10 mouse cellular contexts compared by ENCODE assay signal in genomic region chr12:15810926-15811325, GRCm38 (mm10). TPM values are rescaled to one million over a fixed set of nuclear protein-coding genes. Genes with fewer than 3 reads are reported as not detected.
DNase-seq lines count a peak whose midpoint lies in the region; ATAC-seq lines count a peak whose summit lies in the region.
"Had no signal": no experiment of that assay in that cellular context is flagged by ENCODE, and none has a peak within 500 bp of the region (broad histone marks: within the 10 kb centered on the region; RNA-seq: fewer than 3 reads in every experiment).

No protein-coding gene starts in this region.

- intact Hi-C loops in left cerebral cortex, postnatal 4 days (cut with DNase I), result loop anchor here (5.0 to 10.0 kb wide), 2 partner anchors 274 to 574 kb away; no protein-coding TSS in a partner anchor

- WGBS in heart, embryonic 13.5 days, result 39% methylated on average over 7 of the region's 7 CpGs
- 10% methylated on average over 7 of the region's 7 CpGs for WGBS in forebrain, embryonic 14.5 days
- WGBS in midbrain, embryonic 10.5 days, result 24% methylated on average over 7 of the region's 7 CpGs

- peak overlapping the region; percentile 95 for H3K9ac ChIP-seq in heart, embryonic 13.5 days
- peak overlapping the region; percentile 99 for H3K9ac ChIP-seq in forebrain, embryonic 14.5 days (ENCODE audit: low read length)

- H3K9me3 ChIP-seq in heart, embryonic 13.5 days, result no peaks in the 10 kb centered on the region
- no peaks in the 10 kb centered on the region for H3K9me3 ChIP-seq in forebrain, embryonic 14.5 days (replicated peaks; ENCODE audit: control insufficient read depth, low read length)
- H3K9me3 ChIP-seq in midbrain, embryonic 10.5 days (replicated peaks), result no peaks in the 10 kb centered on the region

- peaks cover 62% of the 10 kb centered on the region for H3K4me1 ChIP-seq in heart, embryonic 13.5 days
- peaks cover 27% of the 10 kb centered on the region for H3K4me1 ChIP-seq in forebrain, embryonic 14.5 days (ENCODE audit: control insufficient read depth, insufficient read depth, low read length)
- H3K4me1 ChIP-seq in midbrain, embryonic 10.5 days, result peaks cover 51% of the 10 kb centered on the region

- H3K4me3 ChIP-seq in heart, embryonic 13.5 days, result peak overlapping the region; percentile 68
- H3K4me3 ChIP-seq in forebrain, embryonic 14.5 days (ENCODE audit: low read depth, low read length), result peak overlapping the region; percentile 91
- peak overlapping the region; percentile 83 for H3K4me3 ChIP-seq in midbrain, embryonic 10.5 days

- H3K36me3 ChIP-seq in heart, embryonic 13.5 days, result peaks cover 51% of the 10 kb centered on the region
- peaks cover 36% of the 10 kb centered on the region for H3K36me3 ChIP-seq in forebrain, embryonic 14.5 days (ENCODE audit: control insufficient read depth, insufficient read depth, low read length)
- peaks cover 42% of the 10 kb centered on the region for H3K36me3 ChIP-seq in midbrain, embryonic 10.5 days

- ATAC-seq in heart, embryonic 13.5 days (ENCODE audit: extremely low read depth, insufficient number of reproducible peaks, low FRiP score, low TSS enrichment), result no peak
- ATAC-seq in forebrain, embryonic 14.5 days, result no peak

- no peak overlapping the region; the same call in 1 of the 2 replicates for H3K27ac ChIP-seq in heart, embryonic 13.5 days (replicated peaks)
- H3K27ac ChIP-seq in forebrain, embryonic 14.5 days (ENCODE audit: low read depth, low read length), result 0 out of 2 replicates have a peak overlapping the region, but pooled peaks have one; percentile 39
- H3K27ac ChIP-seq in midbrain, embryonic 10.5 days (replicated peaks), result peak overlapping the region; percentile 97

- DNase-seq in heart, adult 18-20 months, result no peak
- peak; percentile 58 for DNase-seq in Muller cell, postnatal 12 days (ENCODE audit: inconsistent ontology term)
- peak; percentile 29 for DNase-seq in forebrain, embryonic 14.5 days (ENCODE audit: low spot score)
- DNase-seq in midbrain, embryonic 10.5 days (ENCODE audit: low spot score), result no peak
- no peak for DNase-seq in urinary bladder, postnatal 25 days (ENCODE audit: low spot score)
- no peak for DNase-seq in left cerebral cortex, adult 8-10 months (ENCODE audit: low spot score in 2 of 2)
- DNase-seq in left cerebral cortex, postnatal 4 days, result no peak
- DNase-seq: cerebellum, postnatal 10 days; spleen, adult 18-20 months had no signal

- H3K27me3 ChIP-seq in heart, embryonic 13.5 days (replicated peaks), result no peaks in the 10 kb centered on the region
- H3K27me3 ChIP-seq in forebrain, embryonic 14.5 days (replicated peaks; ENCODE audit: control insufficient read depth, insufficient read depth, low read length), result no peaks in the 10 kb centered on the region
- H3K27me3 ChIP-seq in midbrain, embryonic 10.5 days (ENCODE audit: low read depth, poor library complexity, severe bottlenecking), result no peaks in the 10 kb centered on the region

- H3K4me2 ChIP-seq in heart, embryonic 13.5 days, result peak overlapping the region; percentile 80
- H3K4me2 ChIP-seq in forebrain, embryonic 14.5 days (ENCODE audit: low read length), result peak overlapping the region; percentile 57

RNA-seq across cellular contexts. Expression of gene Trib2, which starts 5.8 kb away (rescaled TPM):
- 40.3 and 42.2 TPM in 2 replicates for polyA plus RNA-seq in heart, embryonic 13.5 days (2015; fragmentation: Nextera tagmentation; extraction: Ambion mirVana)
- total RNA-seq in heart, adult 18-20 months (2021), result 10 to 100 TPM; 16.1 to 21.0 TPM
- 87.4 and 100 TPM in 2 replicates for polyA plus RNA-seq in forebrain, embryonic 14.5 days (2014; fragmentation: Nextera tagmentation; extraction: Ambion mirVana)
- polyA plus RNA-seq in midbrain, embryonic 10.5 days (2016; fragmentation: Nextera tagmentation; extraction: Ambion mirVana), result 46.5 and 59.2 TPM in 2 replicates
- total RNA-seq in left cerebral cortex, adult 8-10 months (2022), result 10 to 100 TPM; 28.2 to 36.8 (median 30.9) TPM
- total RNA-seq in left cerebral cortex, postnatal 4 days (2021), result 10 to 100 TPM; 74.7 to 82.2 TPM

Comparison
In these comparisons a context has a peak if more than half of its experiments do, and no peak if none do; other contexts are left out.
1. DNase-seq: peak in Muller cell, postnatal 12 days (single experiment) and forebrain, embryonic 14.5 days (single experiment); none in heart, adult 18-20 months (0 of 2), midbrain, embryonic 10.5 days (single experiment), urinary bladder, postnatal 25 days (single experiment), left cerebral cortex, adult 8-10 months (0 of 2) and left cerebral cortex, postnatal 4 days (single experiment).
2. Peak in every context shown above with its lines, with median percentiles within 50 percentile points of each other: H3K4me3 ChIP-seq.